Mouse (Mus musculus) liver, adult 2 months (tissue): ENCODE results near the gene Arl15.

ENCODE experiments used
- CTCF ChIP-seq: fragments of 200-500 bp; IDR thresholded peaks from 2 replicates; pipeline ENCODE4 v1.5.1; 2011; ENCODE audit warnings: low read depth, low read length, control low read depth
- POLR2A ChIP-seq: fragments of 200-500 bp; IDR thresholded peaks from 2 replicates; pipeline ENCODE4 v1.6.1; 2011; ENCODE audit warnings: low read length, control low read depth; ENCODE audit not compliant: insufficient read depth; ENCODE audit errors: extremely low read depth

DNA sequence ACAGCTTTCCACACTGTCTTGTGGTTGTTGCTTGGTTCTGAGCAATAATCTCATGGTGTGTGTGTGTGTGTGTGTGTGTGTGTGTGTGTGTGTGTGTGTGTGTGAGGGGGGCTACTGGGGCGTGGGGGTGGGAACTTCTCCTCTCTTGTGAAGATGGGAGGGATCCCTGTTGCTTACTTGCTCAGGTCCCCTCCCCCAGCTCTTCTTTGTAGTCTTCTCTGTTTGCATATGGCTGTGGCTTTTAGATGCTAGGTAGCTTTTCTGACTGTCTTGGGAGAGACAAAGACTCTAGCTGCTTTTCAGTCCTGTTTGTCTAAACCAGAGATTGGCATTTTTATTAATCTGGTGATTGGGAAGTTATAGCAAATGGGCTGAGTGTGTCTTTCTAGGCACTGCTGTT, 88.7 kb downstream of the Arl15 start:
- no peak for TF ChIP-seq CTCF
- no peak for TF ChIP-seq POLR2A
